Mouse (Mus musculus) liver, postnatal 0 days (tissue): ENCODE data around the gene A630095N17Rik. TPM values are rescaled to one million over a fixed set of nuclear protein-coding genes. Genes with fewer than 3 reads are reported as not detected.
A peak's percentile ranks its signal among the peaks of the same experiment; 100 is the strongest.

Experiments used
- ATAC-seq: fragments of 200-750 bp; cut with Nextera tagmentation; 2 replicates; pipeline ENCODE4 v1.8.0; 2017; ENCODE audit warnings: mild to moderate bottlenecking, moderate library complexity
- DNase-seq: peaks from one replicate; pipeline ENCODE4 v3.0.0-alpha.2; 2016
- H3K27ac ChIP-seq: fragments of 300-500 bp; sonication (generic); 2 replicates; pipeline ENCODE4 v1.5.1; 2014; ENCODE audit warnings: antibody characterized with exemption, moderate library complexity, mild to moderate bottlenecking, low read depth
- H3K27me3 ChIP-seq: fragments of 300-500 bp; sonication (generic); 2 replicates; pipeline ENCODE4 v1.6.1; 2014; ENCODE audit warnings: low read length, control low read depth, mixed read lengths; ENCODE audit not compliant: insufficient read depth
- H3K36me3 ChIP-seq: fragments of 300-500 bp; sonication (generic); replicated peaks from 2 replicates; pipeline ENCODE4 v1.6.1; 2014; ENCODE audit warnings: mild to moderate bottlenecking, control low read depth, low read length, moderate library complexity, mixed read lengths; ENCODE audit not compliant: insufficient read depth
- H3K4me1 ChIP-seq: fragments of 300-500 bp; sonication (generic); 2 replicates; pipeline ENCODE4 v1.6.1; 2014; ENCODE audit warnings: antibody characterized with exemption, mild to moderate bottlenecking, control low read depth; ENCODE audit not compliant: insufficient read depth
- H3K4me2 ChIP-seq: fragments of 300-500 bp; sonication (generic); 2 replicates; pipeline ENCODE4 v1.6.1; 2014; ENCODE audit warnings: low read depth, mild to moderate bottlenecking, low read length, moderate library complexity, mixed read lengths
- H3K4me3 ChIP-seq: fragments of 300-500 bp; sonication (generic); 2 replicates; pipeline ENCODE4 v1.5.1; 2014; ENCODE audit warnings: low read depth, low read length
- H3K9ac ChIP-seq: fragments of 300-500 bp; sonication (generic); replicated peaks from 2 replicates; pipeline ENCODE4 v1.6.1; 2014; ENCODE audit warnings: mild to moderate bottlenecking, moderate library complexity
- H3K9me3 ChIP-seq: fragments of 300-500 bp; sonication (generic); 2 replicates; pipeline ENCODE4 v1.6.1; 2016; ENCODE audit warnings: mild to moderate bottlenecking, control low read depth, low read length, mixed read lengths
- CTCF ChIP-seq: sonication (generic); IDR thresholded peaks from 2 replicates; pipeline ENCODE4 v1.5.1; 2016; ENCODE audit warnings: antibody characterized with exemption, low read depth
- EP300 ChIP-seq: IDR thresholded peaks from 2 replicates; pipeline ENCODE4 v1.6.1; 2016; ENCODE audit warnings: antibody characterized with exemption, low read depth, mild to moderate bottlenecking
- WGBS: fragments of 180-500 bp; shearing (Covaris S2); extraction: QIAGEN DNeasy Blood & Tissue Kit; methylation state at CpG from one replicate; pipeline ENCODE4 v1.1.7; 2014; ENCODE audit not compliant: insufficient replicate concordance; 5-methylcytosine and 5-hydroxymethylcytosine counted together
- microRNA-seq: library from miRNA; unstranded; fragments of <30 nt; microRNA quantifications from one replicate; pipeline ENCODE4, GENCODE M21; 2016
- polyA plus RNA-seq: library from polyadenylated mRNA; unstranded; fragments of >200 nt; fragmentation: Nextera tagmentation; extraction: Ambion mirVana; gene quantifications from 2 replicates; pipeline ENCODE4 v1.2.1, GENCODE M21; 2015

A630095N17Rik gene
- polyA plus RNA-seq, 1 experiment from 2014 or later: not detected

DNA sequence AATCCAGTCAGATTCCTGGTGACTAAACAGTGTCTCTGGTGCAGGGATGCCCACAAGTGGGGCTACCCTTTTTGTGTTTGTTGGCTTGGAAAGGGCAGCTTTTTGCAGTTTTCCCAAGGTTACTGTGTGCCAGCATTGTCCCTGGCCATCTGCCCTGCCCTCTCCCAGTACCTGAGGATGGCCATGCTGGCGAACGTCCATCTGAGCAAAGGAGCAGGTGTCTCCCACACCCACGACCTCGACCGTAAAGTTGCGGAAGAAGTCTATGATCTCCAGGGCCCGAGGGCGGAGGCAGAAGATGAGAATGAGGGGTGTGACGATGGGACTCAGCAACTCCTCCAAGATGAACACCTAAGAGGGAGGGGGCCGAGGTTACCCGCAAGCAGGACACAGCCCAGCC is 46.4 kb downstream of the A630095N17Rik start:
- TF ChIP-seq CTCF: no peak
- TF ChIP-seq EP300: no peak
- ATAC-seq (no peak), DNase-seq (no peak)
- H3K9me3 ChIP-seq: 0 out of 2 replicates have a peak, but pooled peaks cover 2% of the 10 kb centered on the region
- H3K4me2 ChIP-seq: no peak overlapping the region
- no peaks in the 10 kb centered on the region for H3K27me3 ChIP-seq
- H3K27ac ChIP-seq: no peak overlapping the region
- WGBS: 91% methylated on average over 11 of the region's 11 CpGs
- H3K9ac ChIP-seq: no peak overlapping the region
- H3K36me3 ChIP-seq: peaks cover 78% of the 10 kb centered on the region
- no peak overlapping the region for H3K4me3 ChIP-seq
- peaks cover 19% of the 10 kb centered on the region for H3K4me1 ChIP-seq

- no peak for ATAC-seq
- peaks cover 13% of the 10 kb centered on the region for H3K4me1 ChIP-seq
- no peak overlapping the region for H3K4me3 ChIP-seq
- H3K36me3 ChIP-seq: peaks cover 70% of the 10 kb centered on the region
- 0 out of 2 replicates have a peak, but pooled peaks cover 2% of the 10 kb centered on the region for H3K9me3 ChIP-seq
- H3K9ac ChIP-seq: no peak overlapping the region
- TF ChIP-seq CTCF (peak; percentile 46), EP300 (no peak)
- no peak for DNase-seq
- no peaks in the 10 kb centered on the region for H3K27me3 ChIP-seq
- WGBS: 72% methylated on average over 4 of the region's 4 CpGs
- H3K4me2 ChIP-seq: no peak overlapping the region
- H3K27ac ChIP-seq: no peak overlapping the region
Observed at GRCm38 (mm10) chr1:75182160-75182559, 49.7 kb downstream of the A630095N17Rik start.

- Histone ChIP-seq H3K36me3 (peaks cover 70% of the 10 kb centered on the region), H3K27me3 (no peaks in the 10 kb centered on the region), H3K4me1 (peaks cover 13% of the 10 kb centered on the region), H3K9me3 (0 out of 2 replicates have a peak, but pooled peaks cover 2% of the 10 kb centered on the region), H3K27ac (no peak overlapping the region), H3K4me2 (no peak overlapping the region), H3K9ac (no peak overlapping the region), H3K4me3 (no peak overlapping the region)
- ATAC-seq: no peak
- 88% methylated on average over 4 of the region's 4 CpGs for WGBS
- no peak for DNase-seq
- TF ChIP-seq CTCF: no peak
- TF ChIP-seq EP300: no peak
Observed at GRCm38 (mm10) chr1:75181377-75181870, 50.5 kb downstream of the A630095N17Rik start.

- ATAC-seq (no peak), DNase-seq (no peak)
- Histone ChIP-seq H3K4me3 (peak overlapping the region; percentile 83), H3K27ac (peak overlapping the region; percentile 59), H3K27me3 (no peaks in the 10 kb centered on the region), H3K9ac (no peak overlapping the region), H3K4me1 (peaks cover 13% of the 10 kb centered on the region), H3K36me3 (peaks cover 70% of the 10 kb centered on the region), H3K4me2 (peak overlapping the region; percentile 97), H3K9me3 (0 out of 2 replicates have a peak, but pooled peaks cover 2% of the 10 kb centered on the region)
- WGBS: 45% methylated on average over 7 of the region's 7 CpGs
- TF ChIP-seq CTCF (no peak), EP300 (no peak)
Observed at GRCm38 (mm10) chr1:75180741-75181140, 51.2 kb downstream of the A630095N17Rik start.

DNA sequence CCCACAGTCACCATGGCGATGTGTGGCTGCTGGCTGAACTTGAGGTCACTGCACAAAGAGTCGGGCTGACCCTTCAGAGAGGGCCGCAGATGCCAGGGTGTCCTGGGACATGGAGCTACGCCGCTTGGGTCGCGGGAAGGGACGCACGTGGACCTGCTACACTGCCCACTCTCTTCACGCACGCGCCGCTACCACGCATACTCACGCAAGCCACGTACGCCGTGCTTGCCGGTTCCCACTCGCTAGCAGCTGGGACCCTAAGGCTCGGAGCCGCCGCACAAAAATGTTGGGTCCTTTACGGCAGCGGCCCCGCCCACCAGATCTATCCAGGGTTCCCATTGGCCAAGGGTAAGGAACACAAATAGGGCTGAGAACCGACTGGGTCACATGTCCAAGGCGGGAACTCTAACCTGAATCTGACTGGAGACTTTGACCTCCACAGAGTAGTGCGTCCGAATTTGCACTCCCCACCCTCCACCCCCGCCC is 51.8 kb downstream of the A630095N17Rik start, which contains the start of gene Abcb6:
Gene Abcb6, minus strand, starts transcription at position 288 of the 486 bp plus-strand sequence.
- no peaks in the 10 kb centered on the region for H3K27me3 ChIP-seq
- 0 out of 2 replicates have a peak, but pooled peaks cover 2% of the 10 kb centered on the region for H3K9me3 ChIP-seq
- H3K36me3 ChIP-seq: peaks cover 69% of the 10 kb centered on the region
- DNase-seq (peak; percentile 93), ATAC-seq (peak; percentile 86)
- H3K27ac ChIP-seq: peak within 1 kb of the TSS; percentile 99
- TF ChIP-seq CTCF: no peak
- 0 out of 2 replicates have a peak, but pooled peaks have one; percentile 20 for TF ChIP-seq EP300
- H3K4me3 ChIP-seq: peak within 1 kb of the TSS; percentile 83
- H3K4me2 ChIP-seq: peak within 1 kb of the TSS; percentile 97
- H3K9ac ChIP-seq: peak within 1 kb of the TSS; percentile 93
- H3K4me1 ChIP-seq: peaks cover 13% of the 10 kb centered on the region
- WGBS: 0% methylated on average over 31 of the region's 31 CpGs

- peak; percentile 73 for ATAC-seq
- peak overlapping the region; percentile 93 for H3K9ac ChIP-seq
Observed at GRCm38 (mm10) chr1:75179334-75180104, 52.4 kb downstream of the A630095N17Rik start.

More at GRCm38 (mm10) chr1:75179334-75180104, 52.4 kb downstream of the A630095N17Rik start:
- H3K27ac ChIP-seq: peak overlapping the region; percentile 99
- no peak for TF ChIP-seq CTCF
- TF ChIP-seq EP300: peak; percentile 88
- H3K4me2 ChIP-seq: peak overlapping the region; percentile 97
- no peaks in the 10 kb centered on the region for H3K27me3 ChIP-seq
- 0 out of 2 replicates have a peak, but pooled peaks cover 2% of the 10 kb centered on the region for H3K9me3 ChIP-seq
- H3K4me1 ChIP-seq: peaks cover 13% of the 10 kb centered on the region
- H3K4me3 ChIP-seq: peak overlapping the region; percentile 83
- DNase-seq: peak; percentile 62
- 5% methylated on average over 23 of the region's 23 CpGs for WGBS
- H3K36me3 ChIP-seq: peaks cover 67% of the 10 kb centered on the region

Small RNA genes lying within 50 kb of the gene (microRNA-seq; reads per million reads assigned to microRNA genes)
- gene Gm27943: not detected

Other genes with a start within 250 kb of the A630095N17Rik start
- gene Nhej1, start 106.9 kb downstream of the A630095N17Rik start, polyA plus RNA-seq: 3.0 and 3.5 TPM in 2 replicates
- gene Slc23a3, start 98.2 kb downstream of the A630095N17Rik start, polyA plus RNA-seq: 2.3 and 2.8 TPM in 2 replicates
- 43.8 and 47.4 TPM in 2 replicates for gene Cnppd1, start 89.4 kb downstream of the A630095N17Rik start, polyA plus RNA-seq
- 51.2 and 54.9 TPM in 2 replicates for gene Retreg2, start 89.3 kb downstream of the A630095N17Rik start, polyA plus RNA-seq
- 32.7 and 34.7 TPM in 2 replicates for gene Zfand2b, start 63.5 kb downstream of the A630095N17Rik start, polyA plus RNA-seq
- 38.1 and 41.5 TPM in 2 replicates for gene Abcb6, start 51.7 kb downstream of the A630095N17Rik start, polyA plus RNA-seq
- 8.0 and 9.8 TPM in 2 replicates for gene Ankzf1, start 40.0 kb downstream of the A630095N17Rik start, polyA plus RNA-seq
- 17.6 and 17.8 TPM in 2 replicates for gene Atg9a, start 39.9 kb downstream of the A630095N17Rik start, polyA plus RNA-seq
- 2.7 and 3.5 TPM in 2 replicates for gene Glb1l, start 21.3 kb downstream of the A630095N17Rik start, polyA plus RNA-seq
- 88.3 and 101 TPM in 2 replicates for gene Stk16, start 21.3 kb downstream of the A630095N17Rik start, polyA plus RNA-seq
- gene Tuba4a, start 12.2 kb downstream of the A630095N17Rik start, polyA plus RNA-seq: 291 and 298 TPM in 2 replicates
- gene Dnajb2, start 4.3 kb upstream of the A630095N17Rik start, polyA plus RNA-seq: 29.0 and 31.0 TPM in 2 replicates
- gene Ptprn, start 32.4 kb upstream of the A630095N17Rik start, polyA plus RNA-seq: 0.02 and 0.09 TPM in 2 replicates
- gene Resp18, start 46.3 kb upstream of the A630095N17Rik start, polyA plus RNA-seq: not detected in 2 replicates
- gene Dnpep, start 85.9 kb upstream of the A630095N17Rik start, polyA plus RNA-seq: 50.5 and 52.8 TPM in 2 replicates
- gene Des, start 128.2 kb upstream of the A630095N17Rik start, polyA plus RNA-seq: 4.0 and 14.2 TPM in 2 replicates
- gene Speg, start 143.2 kb upstream of the A630095N17Rik start, polyA plus RNA-seq: 3.4 and 3.5 TPM in 2 replicates
- 21.0 and 22.0 TPM in 2 replicates for gene Gmppa, start 203.8 kb upstream of the A630095N17Rik start, polyA plus RNA-seq
- not detected in 2 replicates for gene Asic4, start 218.3 kb upstream of the A630095N17Rik start, polyA plus RNA-seq
- gene Chpf, start 247.2 kb upstream of the A630095N17Rik start, polyA plus RNA-seq: 3.1 and 3.3 TPM in 2 replicates
- gene Tmem198, start 247.4 kb upstream of the A630095N17Rik start, polyA plus RNA-seq: 0.08 TPM in 1 of 2 replicates, not detected in the other